Mouse (Mus musculus) lung, adult 2 months (tissue): ENCODE measurements around the gene Otos. TPM values are rescaled to one million over a fixed set of nuclear protein-coding genes. Genes with fewer than 3 reads are reported as not detected.

Experiments
- DNase-seq: peaks from one replicate; pipeline ENCODE4 v3.0.0; 2022
- H3K4me1 ChIP-seq: fragments of 200-500 bp; 2 replicates; pipeline ENCODE4 v1.6.1; 2011; ENCODE audit warnings: low read length; ENCODE audit not compliant: control insufficient read depth, insufficient read depth
- H3K4me3 ChIP-seq: fragments of 200-500 bp; replicated peaks from 2 replicates; pipeline ENCODE3; 2011; ENCODE audit warnings: low read depth, mild to moderate bottlenecking, control low read depth, low read length; ENCODE audit errors: extremely low read depth
- CTCF ChIP-seq: fragments of 200-500 bp; IDR thresholded peaks from 2 replicates; pipeline ENCODE4 v1.5.1; 2011; ENCODE audit warnings: mild to moderate bottlenecking, low read length, control low read depth; ENCODE audit not compliant: insufficient read depth
- POLR2A ChIP-seq: fragments of 200-500 bp; IDR thresholded peaks from 2 replicates; pipeline ENCODE4 v1.6.1; 2011; ENCODE audit warnings: low read depth, mild to moderate bottlenecking, control low read depth, low read length, borderline replicate concordance; ENCODE audit errors: extremely low read depth
- WGBS: fragments of 180-500 bp; shearing (Covaris S2); methylation state at CpG from one replicate; pipeline ENCODE4 v1.1.7; 2018; 5-methylcytosine and 5-hydroxymethylcytosine counted together
- polyA plus RNA-seq: library from polyadenylated mRNA; depleted of rRNA; stranded (reverse); fragments of >200 nt; gene quantifications from 2 replicates; pipeline ENCODE4 v1.2.3, GENCODE M21; 2012

The Otos gene
- polyA plus RNA-seq, 1 experiment: not detected

GRCm38 (mm10) chr1:92638181-92638580, 10.5 kb downstream of the Otos start:
- DNase-seq: no peak
- WGBS: 84% methylated on average over 3 of the region's 3 CpGs
- TF ChIP-seq POLR2A: no peak
- Histone ChIP-seq H3K4me3 (no peak overlapping the region), H3K4me1 (peaks cover 9% of the 10 kb centered on the region)

GRCm38 (mm10) chr1:92637501-92638172, 11.0 kb downstream of the Otos start:
- peaks cover 9% of the 10 kb centered on the region for H3K4me1 ChIP-seq
- no peak overlapping the region for H3K4me3 ChIP-seq
- DNase-seq: no peak
- WGBS: 92% methylated on average over 15 of the region's 15 CpGs
- TF ChIP-seq CTCF: no peak
- TF ChIP-seq POLR2A: no peak

GRCm38 (mm10) chr1:92636676-92637075, 12.0 kb downstream of the Otos start:
- 92% methylated on average over 11 of the region's 11 CpGs for WGBS
- no peak for TF ChIP-seq POLR2A
- TF ChIP-seq CTCF: no peak
- no peak overlapping the region for H3K4me3 ChIP-seq
- no peak for DNase-seq
- peaks cover 9% of the 10 kb centered on the region for H3K4me1 ChIP-seq

- 84% methylated on average over 8 of the region's 8 CpGs for WGBS
- TF ChIP-seq POLR2A (no peak), CTCF (no peak)
- no peak overlapping the region for H3K4me3 ChIP-seq
- DNase-seq: no peak
- H3K4me1 ChIP-seq: peaks cover 9% of the 10 kb centered on the region
These were observed 12.6 kb downstream of the Otos start for GRCm38 (mm10) chr1:92636015-92636414.

- H3K4me3 ChIP-seq: no peak overlapping the region
- H3K4me1 ChIP-seq: peaks cover under 1% of the 10 kb centered on the region; the same call in 1 of the 2 replicates
- no peak for TF ChIP-seq CTCF
- no peak for TF ChIP-seq POLR2A
- 72% methylated on average over 4 of the region's 4 CpGs for WGBS
- DNase-seq: no peak
These were observed 13.6 kb downstream of the Otos start for GRCm38 (mm10) chr1:92634976-92635599.

- DNase-seq: no peak
- no peak for TF ChIP-seq CTCF
- no peak for TF ChIP-seq POLR2A
- H3K4me3 ChIP-seq: no peak overlapping the region
- no peaks in the 10 kb centered on the region for H3K4me1 ChIP-seq
- 63% methylated on average over 1 of the region's 1 CpGs for WGBS
These were observed 14.1 kb downstream of the Otos start for GRCm38 (mm10) chr1:92634569-92634968.

- TF ChIP-seq POLR2A: no peak
- no peak for TF ChIP-seq CTCF
- no peaks in the 10 kb centered on the region for H3K4me1 ChIP-seq
- no peak overlapping the region for H3K4me3 ChIP-seq
- no peak for DNase-seq
- WGBS: 80% methylated on average over 8 of the region's 8 CpGs
These were observed 14.9 kb downstream of the Otos start for GRCm38 (mm10) chr1:92633726-92634125.

- 57% methylated on average over 6 of the region's 6 CpGs for whole genome bisulfite sequencing
- TF ChIP-seq POLR2A (no peak), CTCF (no peak)
- Histone ChIP-seq H3K4me3 (no peak overlapping the region), H3K4me1 (no peaks in the 10 kb centered on the region)
- DNase-seq: no peak
These were observed 15.7 kb downstream of the Otos start for GRCm38 (mm10) chr1:92632948-92633347.

GRCm38 (mm10) chr1:92632196-92632595, 16.4 kb downstream of the Otos start:
- no peak for DNase-seq
- no peak for TF ChIP-seq POLR2A
- no peak for TF ChIP-seq CTCF
- WGBS: 75% methylated on average over 5 of the region's 5 CpGs
- Histone ChIP-seq H3K4me1 (no peaks in the 10 kb centered on the region), H3K4me3 (no peak overlapping the region)

GRCm38 (mm10) chr1:92628227-92628626, 20.4 kb downstream of the Otos start:
- DNase-seq: no peak
- WGBS: 37% methylated on average over 4 of the region's 4 CpGs
- H3K4me1 ChIP-seq: no peaks in the 10 kb centered on the region
- no peak overlapping the region for H3K4me3 ChIP-seq
- TF ChIP-seq CTCF: no peak
